Mouse (Mus musculus) stomach, embryonic 16.5 days (tissue): ENCODE results near the gene Tbc1d14. TPM values are rescaled to one million over a fixed set of nuclear protein-coding genes. Genes with fewer than 3 reads are reported as not detected.

Experiments
- ATAC-seq: fragments of 200-750 bp; cut with Nextera tagmentation; 2 replicates; pipeline ENCODE4 v1.8.0; 2017; ENCODE audit warnings: moderate number of reproducible peaks, moderate TSS enrichment; ENCODE audit not compliant: insufficient read depth, low FRiP score
- H3K27ac ChIP-seq: fragments of 300-500 bp; sonication (generic); 2 replicates; pipeline ENCODE4 v1.5.1; 2014; ENCODE audit warnings: low read length
- H3K27me3 ChIP-seq: fragments of 300-500 bp; sonication (generic); 2 replicates; pipeline ENCODE4 v1.6.1; 2014; ENCODE audit warnings: low read length, control low read depth, mixed read lengths; ENCODE audit not compliant: control insufficient read depth, insufficient read depth
- H3K36me3 ChIP-seq: fragments of 300-500 bp; sonication (generic); 2 replicates; pipeline ENCODE4 v1.6.1; 2014; ENCODE audit warnings: low read length; ENCODE audit not compliant: control insufficient read depth, insufficient read depth
- H3K4me1 ChIP-seq: fragments of 300-500 bp; sonication (generic); 2 replicates; pipeline ENCODE4 v1.6.1; 2014; ENCODE audit warnings: low read length, control low read depth, mixed read lengths; ENCODE audit not compliant: control insufficient read depth, insufficient read depth
- H3K4me2 ChIP-seq: fragments of 300-500 bp; sonication (generic); 2 replicates; pipeline ENCODE4 v1.6.1; 2014; ENCODE audit warnings: low read depth, low read length, mixed read lengths
- H3K4me3 ChIP-seq: fragments of 300-500 bp; sonication (generic); replicated peaks from 2 replicates; pipeline ENCODE4 v1.5.1; 2014; ENCODE audit warnings: mild to moderate bottlenecking, low read length
- H3K9ac ChIP-seq: fragments of 300-500 bp; sonication (generic); 2 replicates; pipeline ENCODE4 v1.6.1; 2014; ENCODE audit warnings: low read length
- H3K9me3 ChIP-seq: fragments of 300-500 bp; sonication (generic); replicated peaks from 2 replicates; pipeline ENCODE4 v1.6.1; 2016; ENCODE audit warnings: low read length, control low read depth; ENCODE audit not compliant: control insufficient read depth
- WGBS: fragments of 180-500 bp; shearing (Covaris S2); extraction: QIAGEN DNeasy Blood & Tissue Kit; methylation state at CpG from one replicate; pipeline ENCODE4 v1.1.7; 2014; 5-methylcytosine and 5-hydroxymethylcytosine counted together
- polyA plus RNA-seq: library from polyadenylated mRNA; unstranded; fragments of >200 nt; fragmentation: Nextera tagmentation; extraction: Ambion mirVana; gene quantifications from 2 replicates; pipeline ENCODE4 v1.2.1, GENCODE M21; 2015

Gene Tbc1d14
- polyA plus RNA-seq, 1 experiment from 2014 or later: 39.5 TPM

DNA sequence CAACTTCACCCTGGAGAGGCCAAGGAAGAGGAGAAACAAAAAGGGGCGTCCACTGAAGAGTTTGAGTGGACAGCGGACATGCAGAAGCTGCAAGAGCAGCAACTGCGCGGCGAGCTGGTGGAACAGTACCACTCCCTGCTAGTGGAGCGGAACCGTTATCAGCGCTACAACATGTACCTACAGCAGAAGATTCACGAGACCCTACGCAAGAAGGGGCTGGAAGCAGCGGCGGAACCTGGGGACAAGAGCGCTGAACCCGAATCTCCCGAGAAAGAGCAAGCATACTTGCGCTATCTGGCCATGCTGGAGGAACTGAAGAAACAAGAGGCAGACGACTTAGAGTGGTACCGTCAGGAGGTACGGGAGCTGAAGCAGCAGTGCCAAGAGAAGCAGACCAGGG, 107.8 kb downstream of the Tbc1d14 start:
- peak overlapping the region; percentile 75 for H3K4me2 ChIP-seq
- peaks cover 23% of the 10 kb centered on the region for H3K4me1 ChIP-seq
- H3K27me3 ChIP-seq: peaks cover 15% of the 10 kb centered on the region
- no peak overlapping the region for H3K27ac ChIP-seq
- 29% methylated on average over 19 of the region's 19 CpGs for WGBS
- 0 out of 2 replicates have a peak overlapping the region, but pooled peaks have one; percentile 55 for H3K9ac ChIP-seq
- no peaks in the 10 kb centered on the region for H3K9me3 ChIP-seq
- ATAC-seq: no peak
- H3K36me3 ChIP-seq: peaks cover 2% of the 10 kb centered on the region; the same call in 1 of the 2 replicates
- peak overlapping the region; percentile 49 for H3K4me3 ChIP-seq

DNA sequence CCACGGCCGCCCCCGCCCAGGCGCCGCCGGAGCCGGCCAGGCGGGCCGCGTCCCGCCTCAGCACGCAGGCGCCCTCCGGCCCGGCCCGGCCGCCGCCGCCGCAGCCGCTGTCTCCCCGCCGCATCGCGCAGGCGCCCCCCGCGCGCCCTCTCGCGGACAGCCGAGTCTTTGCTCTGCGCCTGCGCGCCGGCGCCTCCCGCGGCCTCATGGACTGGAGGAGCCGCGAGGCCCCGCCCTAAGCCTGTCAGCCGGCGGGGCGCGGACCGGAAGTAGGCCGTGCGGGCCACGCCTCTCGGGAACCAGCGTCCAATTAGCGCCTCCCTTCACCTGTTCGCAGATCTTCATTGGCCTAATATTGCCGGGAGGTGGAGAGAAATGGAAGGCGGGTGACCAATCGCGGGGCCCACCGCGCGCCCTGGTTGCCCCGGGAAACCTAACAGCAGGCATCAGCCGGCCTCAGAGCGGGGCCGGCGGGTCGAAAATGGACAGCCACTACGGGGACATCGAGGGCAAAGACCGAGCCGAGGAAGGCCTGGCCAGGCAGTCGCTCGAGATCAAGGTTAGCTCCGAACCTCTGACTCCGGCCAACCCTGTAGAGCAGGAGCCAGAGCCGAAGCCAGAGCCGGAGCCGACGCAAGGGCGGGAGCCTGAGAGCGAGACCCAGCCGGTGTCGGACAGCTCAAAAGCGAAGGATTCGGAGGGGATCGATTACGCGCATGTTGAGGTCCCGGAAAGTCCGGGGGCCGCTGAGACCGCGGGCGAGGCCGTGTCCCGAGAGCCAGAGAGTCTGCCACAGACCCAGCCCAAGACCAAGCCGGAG, 108.7 kb downstream of the Tbc1d14 start, which contains the start of the genes Tada2b and Ccdc96:
TSS of gene Tada2b (minus strand) at position 115 of the 820 bp plus-strand sequence.
TSS of gene Ccdc96 (plus strand) at position 418 of the 820 bp plus-strand sequence.
- Histone ChIP-seq H3K36me3 (no peaks in the 10 kb centered on the region), H3K4me3 (peak within 1 kb of the TSS; percentile 85), H3K27ac (peak within 1 kb of the TSS; percentile 52), H3K4me2 (peak within 1 kb of the TSS; percentile 75), H3K27me3 (peaks cover 15% of the 10 kb centered on the region), H3K9me3 (no peaks in the 10 kb centered on the region), H3K9ac (peak within 1 kb of the TSS; percentile 90), H3K4me1 (peaks cover 28% of the 10 kb centered on the region)
- under 1% methylated on average over 84 of the region's 97 CpGs for WGBS
- ATAC-seq: peak; percentile 99

DNA sequence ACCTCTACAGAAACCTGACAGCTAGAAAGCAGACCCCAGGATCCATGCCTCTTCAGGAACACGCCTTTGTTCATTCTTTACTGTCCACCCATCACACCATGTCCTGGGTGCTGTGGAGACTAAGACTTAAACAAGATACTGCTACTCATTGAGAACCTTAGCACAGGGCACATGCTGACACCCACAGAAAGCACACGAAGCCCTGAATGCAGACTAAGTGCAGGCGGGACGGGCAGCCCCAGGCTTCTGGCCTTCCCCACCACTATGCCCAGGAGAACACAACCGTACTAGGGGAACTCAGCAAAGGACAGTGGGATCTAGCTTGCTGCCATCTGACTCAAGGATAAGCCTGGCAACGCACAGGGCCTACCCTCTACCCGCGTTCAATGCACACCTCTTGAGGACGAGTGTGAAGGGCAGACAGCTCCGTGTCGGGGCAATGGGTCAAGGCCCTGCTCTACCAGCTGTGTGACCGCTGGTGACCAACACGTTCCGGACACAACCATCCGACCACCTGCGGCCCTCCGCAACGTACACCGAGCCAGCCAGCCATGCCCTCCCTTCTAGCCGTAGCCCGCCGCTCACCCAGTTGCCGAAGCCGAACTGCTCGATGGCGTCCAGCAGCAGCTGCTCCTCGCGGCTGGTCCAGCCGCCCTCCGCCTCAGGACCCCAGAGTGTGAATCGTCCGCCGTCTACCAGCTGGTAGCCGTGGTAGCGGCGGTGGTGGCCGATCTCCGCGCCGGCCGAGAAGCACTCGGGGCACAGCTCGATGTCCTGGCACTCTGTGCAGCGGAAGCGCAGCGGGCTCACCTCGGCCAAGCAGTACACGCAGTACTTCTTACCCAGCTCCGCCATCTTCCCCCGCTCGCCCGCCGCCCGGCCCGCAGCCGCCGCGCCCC, 109.6 kb downstream of the Tbc1d14 start:
- peaks cover 15% of the 10 kb centered on the region for H3K27me3 ChIP-seq
- 1% methylated on average over 58 of the region's 58 CpGs for WGBS
- H3K4me2 ChIP-seq: peak overlapping the region; percentile 65
- no peaks in the 10 kb centered on the region for H3K36me3 ChIP-seq
- H3K4me3 ChIP-seq: peak overlapping the region; percentile 85
- peaks cover 28% of the 10 kb centered on the region for H3K4me1 ChIP-seq
- ATAC-seq: no peak
- peak overlapping the region; percentile 52 for H3K27ac ChIP-seq
- H3K9ac ChIP-seq: peak overlapping the region; percentile 90
- no peaks in the 10 kb centered on the region for H3K9me3 ChIP-seq

DNA sequence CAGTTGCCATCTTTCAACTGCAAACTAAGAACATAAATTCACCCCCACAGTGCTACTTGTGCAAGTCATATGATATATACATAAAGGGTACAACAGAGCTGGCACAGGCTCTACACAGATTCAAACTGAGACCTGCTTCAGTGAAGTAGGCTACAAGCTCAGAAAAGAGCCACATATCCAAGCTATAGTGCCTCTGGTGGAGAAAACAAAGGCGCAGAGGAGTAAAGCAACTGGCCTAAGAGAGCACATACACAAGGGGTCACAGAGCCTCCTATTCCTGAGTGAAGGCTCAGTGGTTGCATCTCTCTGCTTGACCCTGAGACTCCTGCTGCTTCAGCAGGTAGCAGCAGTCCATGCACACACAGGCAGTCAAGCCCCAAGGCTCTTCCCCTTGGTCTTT, 112.0 kb downstream of the Tbc1d14 start:
- Histone ChIP-seq H3K4me1 (peaks cover 28% of the 10 kb centered on the region), H3K9ac (no peak overlapping the region), H3K27ac (no peak overlapping the region), H3K36me3 (no peaks in the 10 kb centered on the region), H3K9me3 (no peaks in the 10 kb centered on the region), H3K27me3 (peaks cover 10% of the 10 kb centered on the region), H3K4me3 (no peak overlapping the region), H3K4me2 (no peak overlapping the region)
- ATAC-seq: no peak
- 52% methylated on average over 1 of the region's 1 CpGs for WGBS

DNA sequence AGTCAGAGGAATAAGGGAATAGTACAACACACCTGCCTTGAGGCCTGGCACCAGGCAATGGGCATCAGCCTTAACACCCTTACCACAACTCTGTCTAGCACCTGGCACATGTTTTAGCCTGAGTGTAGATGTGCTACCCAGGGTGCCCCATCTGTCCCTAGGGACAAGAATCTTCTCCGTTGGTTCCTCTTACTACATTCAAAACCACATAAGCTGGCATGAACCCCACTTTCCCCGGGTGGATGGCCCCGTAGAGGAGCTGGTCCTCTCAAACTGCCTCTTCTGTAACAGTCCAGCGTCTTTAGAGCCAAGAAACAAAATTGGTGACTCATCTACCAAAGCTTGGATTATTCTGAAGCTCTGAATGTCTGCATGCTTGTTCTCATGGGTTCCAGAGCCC, 112.7 kb downstream of the Tbc1d14 start:
- 91% methylated on average over 4 of the region's 4 CpGs for WGBS

DNA sequence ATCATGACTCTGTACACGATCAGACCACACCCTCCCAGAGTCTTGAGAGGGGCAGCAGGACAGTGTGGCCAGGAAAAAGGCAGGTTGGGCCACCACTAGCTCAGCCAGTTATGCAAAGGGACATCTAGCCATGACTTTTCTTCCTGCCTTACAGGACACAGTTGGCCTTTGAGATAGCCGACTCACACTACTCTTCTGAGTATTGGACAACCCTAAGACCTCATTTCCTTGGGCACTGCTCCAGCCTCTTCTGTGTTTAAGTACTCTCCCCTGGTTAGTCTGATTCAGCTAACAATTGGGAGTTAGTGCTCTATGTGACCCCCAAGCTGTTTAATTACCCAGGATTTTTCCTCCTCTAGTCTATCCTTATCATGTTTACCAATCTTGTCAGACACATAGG, 113.3 kb downstream of the Tbc1d14 start:
- no peak overlapping the region for H3K9ac ChIP-seq
- H3K4me3 ChIP-seq: no peak overlapping the region
- ATAC-seq: no peak
- WGBS: 65% methylated on average over 2 of the region's 2 CpGs
- no peak overlapping the region for H3K4me2 ChIP-seq
- H3K27ac ChIP-seq: no peak overlapping the region
- no peaks in the 10 kb centered on the region for H3K36me3 ChIP-seq
- no peaks in the 10 kb centered on the region for H3K27me3 ChIP-seq
- no peaks in the 10 kb centered on the region for H3K9me3 ChIP-seq
- H3K4me1 ChIP-seq: peaks cover 23% of the 10 kb centered on the region

More for the DNA sequence above, 112.7 kb downstream of the Tbc1d14 start:
- Histone ChIP-seq H3K9ac (no peak overlapping the region), H3K27ac (no peak overlapping the region), H3K4me2 (no peak overlapping the region), H3K9me3 (no peaks in the 10 kb centered on the region), H3K36me3 (no peaks in the 10 kb centered on the region), H3K4me3 (no peak overlapping the region), H3K27me3 (peaks cover 4% of the 10 kb centered on the region), H3K4me1 (peaks cover 28% of the 10 kb centered on the region)
- no peak for ATAC-seq

DNA sequence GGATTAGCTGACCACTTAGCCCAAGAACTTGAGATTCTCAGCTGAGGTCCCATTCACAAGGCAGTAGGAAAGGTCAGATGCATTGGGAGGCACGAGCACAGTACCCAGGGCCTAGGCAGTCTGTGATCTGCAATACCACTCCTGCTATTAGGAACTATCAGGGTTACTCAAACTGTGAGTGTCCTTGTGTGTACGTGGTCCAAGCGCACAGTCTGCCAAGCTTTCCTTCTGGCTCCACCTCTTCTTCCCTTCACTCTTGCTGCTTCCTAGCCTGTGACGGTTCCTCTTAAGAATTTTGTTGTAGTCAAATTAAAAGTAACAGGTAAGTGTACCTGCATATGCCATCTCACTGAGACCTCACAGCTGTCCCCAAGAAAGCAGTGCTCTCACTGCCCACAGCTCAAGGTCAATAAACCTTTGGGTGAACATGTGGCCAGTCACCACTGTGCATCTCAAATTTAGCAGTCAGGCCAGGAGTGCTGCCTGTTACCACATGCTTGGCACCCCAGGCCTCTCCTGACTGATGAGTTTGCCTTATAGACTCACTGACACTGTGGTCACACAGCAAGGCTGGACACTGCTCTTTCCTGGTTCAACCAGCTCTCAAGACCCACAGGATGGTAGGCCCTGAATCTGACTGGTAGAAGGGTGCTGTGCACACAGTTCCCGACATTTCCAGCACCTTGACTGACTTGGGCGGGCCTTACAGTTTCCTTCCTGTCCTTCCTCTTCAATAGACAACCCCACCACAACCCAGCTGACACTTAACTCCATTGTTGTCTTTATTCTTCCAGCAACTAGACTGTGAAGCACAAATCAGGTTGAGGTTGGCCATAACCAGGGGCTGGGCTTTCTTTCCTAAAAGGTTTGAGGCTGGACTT, 114.3 kb downstream of the Tbc1d14 start:
- Histone ChIP-seq H3K9me3 (no peaks in the 10 kb centered on the region), H3K36me3 (no peaks in the 10 kb centered on the region; the same call in 1 of the 2 replicates), H3K27ac (no peak overlapping the region), H3K4me2 (no peak overlapping the region), H3K9ac (no peak overlapping the region), H3K4me1 (peaks cover 23% of the 10 kb centered on the region), H3K27me3 (no peaks in the 10 kb centered on the region), H3K4me3 (no peak overlapping the region)
- ATAC-seq: no peak
- WGBS: 85% methylated on average over 6 of the region's 6 CpGs

DNA sequence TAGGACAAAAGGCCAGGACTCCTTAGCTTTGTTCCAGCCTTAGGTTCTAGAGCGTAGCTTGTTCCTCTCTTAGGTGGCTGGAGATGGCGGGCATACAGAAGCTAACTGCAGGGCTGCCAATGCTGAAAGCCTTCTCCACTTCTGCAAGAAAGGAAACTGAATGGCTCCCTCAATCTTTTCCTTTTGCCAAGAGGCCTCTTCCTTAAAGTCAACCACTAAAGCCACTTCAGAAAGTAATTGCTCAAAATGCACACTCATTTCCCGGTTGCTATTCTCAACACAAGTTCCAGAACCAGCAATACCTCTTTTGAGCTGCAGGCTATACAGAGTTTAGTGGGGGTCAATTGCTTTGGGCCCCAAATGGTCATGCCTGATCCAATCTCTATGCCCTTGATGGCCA, 115.6 kb downstream of the Tbc1d14 start:
- Histone ChIP-seq H3K4me2 (no peak overlapping the region), H3K27ac (no peak overlapping the region), H3K4me3 (no peak overlapping the region), H3K9me3 (no peaks in the 10 kb centered on the region), H3K36me3 (no peaks in the 10 kb centered on the region; the same call in 1 of the 2 replicates), H3K4me1 (peaks cover 15% of the 10 kb centered on the region), H3K9ac (no peak overlapping the region), H3K27me3 (no peaks in the 10 kb centered on the region)
- 80% methylated on average over 3 of the region's 3 CpGs for WGBS
- no peak for ATAC-seq
